Mouse (Mus musculus) lung, adult 2 months (tissue): ENCODE data around the gene Cisd3. TPM values are rescaled to one million over a fixed set of nuclear protein-coding genes. Genes with fewer than 3 reads are reported as not detected.

ENCODE experiments used
- DNase-seq: peaks from one replicate; pipeline ENCODE4 v3.0.0; 2022
- H3K4me1 ChIP-seq: fragments of 200-500 bp; 2 replicates; pipeline ENCODE4 v1.6.1; 2011; ENCODE audit warnings: low read length; ENCODE audit not compliant: control insufficient read depth, insufficient read depth
- H3K4me3 ChIP-seq: fragments of 200-500 bp; replicated peaks from 2 replicates; pipeline ENCODE3; 2011; ENCODE audit warnings: low read depth, mild to moderate bottlenecking, control low read depth, low read length; ENCODE audit errors: extremely low read depth
- CTCF ChIP-seq: fragments of 200-500 bp; IDR thresholded peaks from 2 replicates; pipeline ENCODE4 v1.5.1; 2011; ENCODE audit warnings: mild to moderate bottlenecking, low read length, control low read depth; ENCODE audit not compliant: insufficient read depth
- POLR2A ChIP-seq: fragments of 200-500 bp; IDR thresholded peaks from 2 replicates; pipeline ENCODE4 v1.6.1; 2011; ENCODE audit warnings: low read depth, mild to moderate bottlenecking, control low read depth, low read length, borderline replicate concordance; ENCODE audit errors: extremely low read depth
- WGBS: fragments of 180-500 bp; shearing (Covaris S2); methylation state at CpG from one replicate; pipeline ENCODE4 v1.1.7; 2018; 5-methylcytosine and 5-hydroxymethylcytosine counted together
- polyA plus RNA-seq: library from polyadenylated mRNA; depleted of rRNA; stranded (reverse); fragments of >200 nt; gene quantifications from 2 replicates; pipeline ENCODE4 v1.2.3, GENCODE M21; 2012

Cisd3 gene
- polyA plus RNA-seq, 1 experiment, result 34.0 TPM

GRCm38 (mm10) chr11:97662893-97663527 lies 22.6 kb upstream of the Cisd3 start, which contains the start of gene Mllt6:
TSS of gene Mllt6 (plus strand) at chr11:97663414.
- 2% methylated on average over 52 of the region's 76 CpGs for WGBS
- Histone ChIP-seq H3K4me1 (peaks cover 12% of the 10 kb centered on the region), H3K4me3 (peak within 1 kb of the TSS; percentile 87)
- DNase-seq, result peak; percentile 69
- TF ChIP-seq POLR2A (peak; percentile 10; the same call in 1 of the 2 replicates), CTCF (no peak)

GRCm38 (mm10) chr11:97663528-97664338 lies 21.9 kb upstream of the Cisd3 start:
- H3K4me3 ChIP-seq, result peak overlapping the region; percentile 87
- peaks cover 11% of the 10 kb centered on the region for H3K4me1 ChIP-seq
- DNase-seq, result peak; percentile 70
- WGBS, result under 1% methylated on average over 37 of the region's 57 CpGs
- TF ChIP-seq CTCF, result no peak
- TF ChIP-seq POLR2A, result no peak

- Histone ChIP-seq H3K4me1 (peaks cover 13% of the 10 kb centered on the region), H3K4me3 (peak overlapping the region; percentile 87)
- no peak for DNase-seq
- 3% methylated on average over 8 of the region's 8 CpGs for WGBS
- TF ChIP-seq POLR2A (no peak), CTCF (no peak)
Measured at GRCm38 (mm10) chr11:97664339-97664665, 21.3 kb upstream of the Cisd3 start.

- Histone ChIP-seq H3K4me1 (peaks cover 17% of the 10 kb centered on the region), H3K4me3 (peak overlapping the region; percentile 28)
- WGBS, result 22% methylated on average over 6 of the region's 6 CpGs
- TF ChIP-seq POLR2A (no peak), CTCF (no peak; the same call in 1 of the 2 replicates)
- no peak for DNase-seq
Measured at GRCm38 (mm10) chr11:97664771-97665240, 20.8 kb upstream of the Cisd3 start.

- 85% methylated on average over 13 of the region's 13 CpGs for WGBS
- DNase-seq, result no peak
- TF ChIP-seq POLR2A, result no peak
- no peak for TF ChIP-seq CTCF
- H3K4me3 ChIP-seq, result no peak overlapping the region
- peaks cover 17% of the 10 kb centered on the region for H3K4me1 ChIP-seq
Measured at GRCm38 (mm10) chr11:97665431-97665830, 20.2 kb upstream of the Cisd3 start.

GRCm38 (mm10) chr11:97666221-97666620 lies 19.4 kb upstream of the Cisd3 start:
- WGBS, result 90% methylated on average over 7 of the region's 7 CpGs
- no peak for DNase-seq
- H3K4me3 ChIP-seq, result no peak overlapping the region
- H3K4me1 ChIP-seq, result peaks cover 17% of the 10 kb centered on the region
- TF ChIP-seq POLR2A (no peak), CTCF (no peak)

- WGBS, result 80% methylated on average over 15 of the region's 15 CpGs
- DNase-seq, result no peak
- no peak for TF ChIP-seq CTCF
- TF ChIP-seq POLR2A, result no peak
- Histone ChIP-seq H3K4me3 (no peak overlapping the region), H3K4me1 (peaks cover 17% of the 10 kb centered on the region)
Measured at GRCm38 (mm10) chr11:97666794-97667193, 18.8 kb upstream of the Cisd3 start.

- TF ChIP-seq CTCF (no peak), POLR2A (no peak)
Measured at GRCm38 (mm10) chr11:97668160-97668559, 17.5 kb upstream of the Cisd3 start.

GRCm38 (mm10) chr11:97669268-97669667 lies 16.4 kb upstream of the Cisd3 start:
- no peak for DNase-seq
- Histone ChIP-seq H3K4me1 (peaks cover 11% of the 10 kb centered on the region), H3K4me3 (no peak overlapping the region)
- TF ChIP-seq CTCF (no peak), POLR2A (no peak)
- WGBS, result 56% methylated on average over 15 of the region's 15 CpGs

More at GRCm38 (mm10) chr11:97668160-97668559, 17.5 kb upstream of the Cisd3 start:
- no peak overlapping the region for H3K4me3 ChIP-seq
- DNase-seq, result no peak
- 92% methylated on average over 7 of the region's 7 CpGs for WGBS
- peaks cover 11% of the 10 kb centered on the region for H3K4me1 ChIP-seq
